Mouse (Mus musculus): ENCODE measurements around the gene Sfmbt1. TPM values are rescaled to one million over a fixed set of nuclear protein-coding genes. Genes with fewer than 3 reads are reported as not detected.

The Sfmbt1 gene
- total RNA-seq, 1 experiment: 7.0 TPM

- H3K36me3 ChIP-seq (ENCODE audit: control insufficient read depth, insufficient read depth, low read length, poor library complexity, severe bottlenecking): no peaks in the 10 kb centered on the region
- no peak overlapping the region for H3K9ac ChIP-seq (ENCODE audit: insufficient read depth, low read depth, low read length, poor library complexity, severe bottlenecking)
- TF ChIP-seq ZNF384 (IDR thresholded peaks at IDR 0.05; ENCODE audit: low read depth, low read length) (no peak), CHD2 (IDR thresholded peaks at IDR 0.05; ENCODE audit: low read depth, low read length) (no peak), MAFK (IDR thresholded peaks at IDR 0.05; ENCODE audit: insufficient read depth, low read depth, low read length) (no peak), HCFC1 (IDR thresholded peaks at IDR 0.05; ENCODE audit: borderline replicate concordance, insufficient read depth, low read length) (no peak), ZC3H11A (IDR thresholded peaks at IDR 0.05; ENCODE audit: borderline replicate concordance, low read depth, low read length) (no peak)
- in situ Hi-C loops (cut with MboI; ENCODE audit: low sequenced_read_pairs in 2 of 2, unreplicated experiment in 2 of 2): loop anchor here in 1 of 2 experiments (10.0 kb wide), 1 partner anchor 62 kb away; no protein-coding TSS in a partner anchor
- H3K9me3 ChIP-seq (ENCODE audit: control insufficient read depth, insufficient read depth, low read depth, low read length): no peaks in the 10 kb centered on the region
- no peak overlapping the region for H3K4me3 ChIP-seq (ENCODE audit: insufficient read depth in 1 of 2, low read depth in 1 of 2, low read length in 2 of 2, poor library complexity in 1 of 2, severe bottlenecking in 1 of 2)
- DNase-seq (ENCODE audit: low read depth, low spot score): no peak
- H3K4me1 ChIP-seq (ENCODE audit: control insufficient read depth in 2 of 2, insufficient read depth in 2 of 2, low read length in 2 of 2, poor library complexity in 1 of 2): no peaks in the 10 kb centered on the region
- H3K27ac ChIP-seq (ENCODE audit: insufficient read depth, low read depth, low read length, poor library complexity, severe bottlenecking): no peak overlapping the region
Measured at GRCm38 (mm10) chr14:30792871-30793270, 78.2 kb downstream of the Sfmbt1 start.

- no peak for TF ChIP-seq ZC3H11A (IDR thresholded peaks at IDR 0.05; ENCODE audit: borderline replicate concordance, low read depth, low read length)
- no peak for TF ChIP-seq MAFK (IDR thresholded peaks at IDR 0.05; ENCODE audit: insufficient read depth, low read depth, low read length)
- TF ChIP-seq ZNF384 (IDR thresholded peaks at IDR 0.05; ENCODE audit: low read depth, low read length): no peak
- no peak for TF ChIP-seq CHD2 (IDR thresholded peaks at IDR 0.05; ENCODE audit: low read depth, low read length)
- no peak for TF ChIP-seq HCFC1 (IDR thresholded peaks at IDR 0.05; ENCODE audit: borderline replicate concordance, insufficient read depth, low read length)
- in situ Hi-C loops (cut with MboI; ENCODE audit: low sequenced_read_pairs in 2 of 2, unreplicated experiment in 2 of 2): no loop called here
- H3K4me3 ChIP-seq (ENCODE audit: insufficient read depth in 1 of 2, low read depth in 1 of 2, low read length in 2 of 2, poor library complexity in 1 of 2, severe bottlenecking in 1 of 2): no peak overlapping the region
Measured at GRCm38 (mm10) chr14:30801756-30802155, 87.1 kb downstream of the Sfmbt1 start.

GRCm38 (mm10) chr14:30821136-30821535 is 106.5 kb downstream of the Sfmbt1 start:
- Histone ChIP-seq H3K4me3 (ENCODE audit: insufficient read depth in 1 of 2, low read depth in 1 of 2, low read length in 2 of 2, poor library complexity in 1 of 2, severe bottlenecking in 1 of 2) (no peak overlapping the region), H3K27ac (ENCODE audit: insufficient read depth, low read depth, low read length, poor library complexity, severe bottlenecking) (no peak overlapping the region), H3K9me3 (ENCODE audit: control insufficient read depth, insufficient read depth, low read depth, low read length) (no peaks in the 10 kb centered on the region), H3K9ac (ENCODE audit: insufficient read depth, low read depth, low read length, poor library complexity, severe bottlenecking) (no peak overlapping the region), H3K36me3 (ENCODE audit: control insufficient read depth, insufficient read depth, low read length, poor library complexity, severe bottlenecking) (no peaks in the 10 kb centered on the region), H3K4me1 (ENCODE audit: control insufficient read depth in 2 of 2, insufficient read depth in 2 of 2, low read length in 2 of 2, poor library complexity in 1 of 2) (peaks cover 2% of the 10 kb centered on the region in 2 experiments; a peak in 2 of 4 replicates)
- no peak for TF ChIP-seq MAFK (IDR thresholded peaks at IDR 0.05; ENCODE audit: insufficient read depth, low read depth, low read length)
- TF ChIP-seq ZNF384 (IDR thresholded peaks at IDR 0.05; ENCODE audit: low read depth, low read length): no peak
- no peak for TF ChIP-seq HCFC1 (IDR thresholded peaks at IDR 0.05; ENCODE audit: borderline replicate concordance, insufficient read depth, low read length)
- TF ChIP-seq ZC3H11A (IDR thresholded peaks at IDR 0.05; ENCODE audit: borderline replicate concordance, low read depth, low read length): no peak
- no peak for TF ChIP-seq CHD2 (IDR thresholded peaks at IDR 0.05; ENCODE audit: low read depth, low read length)
- in situ Hi-C loops (cut with MboI; ENCODE audit: low sequenced_read_pairs in 2 of 2, unreplicated experiment in 2 of 2): no loop called here
- no peak for DNase-seq (ENCODE audit: low read depth, low spot score)

More at GRCm38 (mm10) chr14:30801756-30802155, 87.1 kb downstream of the Sfmbt1 start:
- DNase-seq (ENCODE audit: low read depth, low spot score): no peak
- Histone ChIP-seq H3K36me3 (ENCODE audit: control insufficient read depth, insufficient read depth, low read length, poor library complexity, severe bottlenecking) (no peaks in the 10 kb centered on the region), H3K9ac (ENCODE audit: insufficient read depth, low read depth, low read length, poor library complexity, severe bottlenecking) (no peak overlapping the region), H3K9me3 (ENCODE audit: control insufficient read depth, insufficient read depth, low read depth, low read length) (no peaks in the 10 kb centered on the region), H3K4me1 (ENCODE audit: control insufficient read depth in 2 of 2, insufficient read depth in 2 of 2, low read length in 2 of 2, poor library complexity in 1 of 2) (no peaks in the 10 kb centered on the region), H3K27ac (ENCODE audit: insufficient read depth, low read depth, low read length, poor library complexity, severe bottlenecking) (no peak overlapping the region)

GRCm38 (mm10) chr14:30824456-30824995 is 109.9 kb downstream of the Sfmbt1 start:
- H3K9me3 ChIP-seq (ENCODE audit: control insufficient read depth, insufficient read depth, low read depth, low read length): no peaks in the 10 kb centered on the region
- DNase-seq (ENCODE audit: low read depth, low spot score): no peak
- H3K4me3 ChIP-seq (ENCODE audit: insufficient read depth in 1 of 2, low read depth in 1 of 2, low read length in 2 of 2, poor library complexity in 1 of 2, severe bottlenecking in 1 of 2): no peak overlapping the region
- H3K9ac ChIP-seq (ENCODE audit: insufficient read depth, low read depth, low read length, poor library complexity, severe bottlenecking): no peak overlapping the region
- no peak for TF ChIP-seq ZNF384 (IDR thresholded peaks at IDR 0.05; ENCODE audit: low read depth, low read length)
- TF ChIP-seq MAFK (IDR thresholded peaks at IDR 0.05; ENCODE audit: insufficient read depth, low read depth, low read length): no peak
- no peak for TF ChIP-seq ZC3H11A (IDR thresholded peaks at IDR 0.05; ENCODE audit: borderline replicate concordance, low read depth, low read length)
- no peak for TF ChIP-seq HCFC1 (IDR thresholded peaks at IDR 0.05; ENCODE audit: borderline replicate concordance, insufficient read depth, low read length)
- TF ChIP-seq CHD2 (IDR thresholded peaks at IDR 0.05; ENCODE audit: low read depth, low read length): no peak
- H3K4me1 ChIP-seq (ENCODE audit: control insufficient read depth in 2 of 2, insufficient read depth in 2 of 2, low read length in 2 of 2, poor library complexity in 1 of 2): peaks cover 2% of the 10 kb centered on the region in 2 experiments; a peak in 2 of 4 replicates
- H3K27ac ChIP-seq (ENCODE audit: insufficient read depth, low read depth, low read length, poor library complexity, severe bottlenecking): no peak overlapping the region
- no peaks in the 10 kb centered on the region for H3K36me3 ChIP-seq (ENCODE audit: control insufficient read depth, insufficient read depth, low read length, poor library complexity, severe bottlenecking)
- in situ Hi-C loops (cut with MboI; ENCODE audit: low sequenced_read_pairs in 2 of 2, unreplicated experiment in 2 of 2): no loop called here

Data from ES-E14 (cell line).